Mouse (Mus musculus) induced T-regulatory cell, adult 2 months (primary cell): ENCODE results near the gene Snapin.

Experiments
- DNase-seq: peaks from one replicate; pipeline ENCODE4 v3.0.0-alpha.2; 2012; ENCODE audit warnings: low read depth

Gene Snapin

GRCm38 (mm10) chr3:90505216-90505615 is 14.4 kb upstream of the Snapin start:
- no peak for DNase-seq

- peak; percentile 42 for DNase-seq
These were observed 12.6 kb upstream of the Snapin start for GRCm38 (mm10) chr3:90503444-90503843.

DNA sequence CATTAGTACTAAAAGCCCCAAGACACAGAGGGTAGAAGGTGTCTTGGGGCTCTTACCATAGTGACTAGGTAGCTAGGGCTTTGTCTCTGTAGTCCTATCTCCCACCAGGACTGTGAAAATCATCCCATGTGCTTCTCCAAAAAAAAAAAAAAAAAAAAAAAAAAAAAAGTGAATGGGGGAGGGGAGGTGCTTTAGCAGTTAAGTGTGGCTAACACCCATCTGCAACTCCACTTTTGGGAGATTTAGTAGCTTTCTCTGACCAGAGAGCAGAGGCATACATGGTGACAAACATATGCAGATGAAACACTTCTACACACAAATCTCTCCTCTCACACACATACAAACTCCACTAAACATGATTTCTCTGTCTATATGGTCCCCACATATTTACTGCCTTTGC is 6.8 kb upstream of the Snapin start:
- DNase-seq: no peak

- DNase-seq: no peak
These were observed 5.2 kb upstream of the Snapin start for GRCm38 (mm10) chr3:90495850-90496525.

DNA sequence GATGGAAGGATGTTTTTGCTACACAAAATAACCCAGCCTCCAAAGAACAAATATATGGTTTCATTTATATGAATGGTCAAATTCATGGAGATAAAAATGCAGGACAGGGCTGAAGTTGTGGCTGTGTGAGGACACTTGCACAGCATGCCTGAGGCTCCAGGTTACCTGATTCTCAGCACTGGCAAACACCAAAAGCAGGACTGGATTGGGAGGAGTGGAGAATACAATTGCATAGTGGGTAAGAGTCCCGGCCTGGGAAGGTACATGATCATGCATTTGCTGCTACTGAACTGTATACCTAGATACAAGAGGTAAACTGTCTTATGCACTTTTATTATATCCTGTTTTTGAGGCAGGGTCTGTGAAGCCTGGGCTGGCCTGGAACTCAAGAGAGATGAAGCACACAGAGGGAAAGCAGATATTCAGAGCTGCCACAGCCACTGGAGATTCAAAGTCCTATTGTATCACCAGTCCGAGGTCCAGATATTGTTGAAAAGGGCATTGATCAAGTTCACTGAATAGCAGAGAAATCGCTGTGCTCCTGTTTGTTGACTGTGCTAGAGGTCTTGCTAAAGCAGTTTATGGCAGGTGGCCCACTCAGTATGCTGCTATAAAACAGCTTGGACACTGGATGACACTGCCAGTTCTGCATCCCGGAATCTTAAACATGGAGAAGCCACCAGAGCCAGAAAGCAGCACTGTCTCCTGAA is 3.2 kb upstream of the Snapin start:
- no peak for DNase-seq

GRCm38 (mm10) chr3:90491350-90491749 is 517 bp upstream of the Snapin start:
- DNase-seq: peak; percentile 82

GRCm38 (mm10) chr3:90488576-90488975 is 2.3 kb downstream of the Snapin start:
- no peak for DNase-seq

- DNase-seq: no peak
These were observed 3.8 kb downstream of the Snapin start for GRCm38 (mm10) chr3:90486998-90487397.

DNA sequence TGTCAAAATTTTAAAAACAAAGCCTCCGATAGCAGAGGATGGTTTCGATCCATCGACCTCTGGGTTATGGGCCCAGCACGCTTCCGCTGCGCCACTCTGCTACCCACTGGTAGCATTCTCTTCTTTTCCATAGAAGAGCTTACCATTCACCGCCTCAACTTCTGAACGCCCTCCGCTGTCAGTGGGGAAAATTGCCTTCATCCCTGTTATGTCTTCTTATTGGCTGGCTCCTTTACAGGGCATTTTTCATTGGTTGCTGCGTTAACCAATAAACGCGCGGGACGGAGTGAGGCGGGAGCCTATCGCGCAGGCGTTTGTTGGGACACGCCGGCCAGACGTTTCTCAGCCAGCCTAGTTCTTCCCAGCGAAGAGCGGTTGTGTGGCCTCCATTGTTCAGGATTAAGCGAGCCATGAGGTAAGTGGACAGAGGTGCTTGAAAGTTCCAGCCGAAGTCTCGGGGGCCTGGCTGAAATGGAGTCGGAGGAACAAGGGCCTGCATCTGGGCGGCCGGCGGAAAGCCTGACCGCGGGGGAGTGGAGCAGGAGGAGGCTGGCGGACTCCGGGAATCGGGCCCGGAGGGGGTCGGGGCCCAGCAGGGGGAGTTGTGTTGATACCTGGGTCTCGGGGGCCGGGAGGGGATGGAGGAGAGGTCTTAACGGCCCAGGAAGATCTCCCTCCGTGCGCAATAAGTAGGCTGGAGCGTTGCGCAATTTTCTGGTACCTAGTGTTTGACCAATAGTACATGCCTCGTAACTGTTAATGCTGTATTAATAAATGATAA is 14.8 kb downstream of the Snapin start, which contains the start of gene Ilf2:
TSS of gene Ilf2 (plus strand) at position 296 of the 781 bp plus-strand sequence.
- DNase-seq: peak; percentile 99

GRCm38 (mm10) chr3:90475151-90475830 is 15.5 kb downstream of the Snapin start:
- DNase-seq: peak; percentile 49

- DNase-seq: peak; percentile 90
These were observed 18.6 kb downstream of the Snapin start for GRCm38 (mm10) chr3:90472213-90472612.

DNA sequence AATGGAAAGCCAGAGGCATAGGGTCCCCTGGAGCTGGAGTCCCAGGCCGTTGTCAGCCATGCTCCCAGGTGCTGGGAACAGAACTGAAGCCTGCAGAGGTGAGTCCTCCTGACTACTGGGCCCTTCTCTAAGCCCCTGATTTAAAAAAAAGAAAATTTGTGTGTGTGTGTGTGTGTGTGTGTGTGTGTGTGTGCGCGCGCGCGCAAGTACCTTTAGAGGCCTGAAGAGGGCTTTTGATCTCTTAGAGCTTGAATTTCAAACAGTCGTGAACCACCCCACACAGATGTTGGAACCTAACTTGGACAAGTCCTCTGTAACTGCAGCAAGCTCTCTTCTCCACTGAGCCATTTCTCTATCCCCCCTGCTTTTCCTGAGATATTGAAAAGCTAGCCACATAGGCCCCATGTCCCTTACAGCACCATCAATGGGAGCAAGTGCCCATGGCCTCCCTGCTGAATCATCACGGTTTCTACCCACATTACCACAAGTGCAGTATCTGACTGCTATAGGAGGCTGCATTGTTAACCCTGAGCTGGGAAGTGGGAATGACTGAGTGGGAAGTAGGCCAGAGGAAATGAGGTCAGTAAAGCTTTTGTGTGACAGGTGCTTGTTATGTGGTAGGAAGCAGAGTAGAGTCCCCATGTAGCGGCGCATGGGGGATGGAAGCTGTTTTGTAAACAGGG is 23.1 kb downstream of the Snapin start:
- DNase-seq: no peak

DNA sequence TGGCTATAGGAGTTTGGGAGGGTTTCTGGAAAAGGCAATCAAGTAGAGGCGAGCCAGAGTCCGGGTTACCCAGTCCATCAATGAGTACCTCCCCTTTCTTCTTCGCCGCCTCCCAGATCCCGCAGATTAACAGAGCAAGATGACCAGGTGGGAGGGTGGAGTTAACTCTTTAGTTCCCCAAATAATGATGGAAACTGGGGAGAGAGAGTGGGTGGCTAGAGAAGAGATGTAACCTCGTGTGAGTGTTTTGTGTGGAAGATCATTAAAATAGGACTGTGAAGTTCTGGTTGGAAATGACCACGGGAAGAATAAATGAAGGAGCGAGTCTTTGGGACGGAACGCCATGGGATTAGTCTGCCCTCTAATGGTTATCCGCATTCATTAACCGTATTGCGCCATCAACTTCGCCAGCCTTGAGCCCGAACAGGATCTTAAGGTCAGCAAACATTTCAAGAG is 24.5 kb downstream of the Snapin start:
- DNase-seq: peak; percentile 67

- peak; percentile 52 for DNase-seq
These were observed 25.0 kb downstream of the Snapin start, which contains the start of gene Npr1 for GRCm38 (mm10) chr3:90465686-90466310. Npr1 (minus strand) TSS chr3:90465866.

DNA sequence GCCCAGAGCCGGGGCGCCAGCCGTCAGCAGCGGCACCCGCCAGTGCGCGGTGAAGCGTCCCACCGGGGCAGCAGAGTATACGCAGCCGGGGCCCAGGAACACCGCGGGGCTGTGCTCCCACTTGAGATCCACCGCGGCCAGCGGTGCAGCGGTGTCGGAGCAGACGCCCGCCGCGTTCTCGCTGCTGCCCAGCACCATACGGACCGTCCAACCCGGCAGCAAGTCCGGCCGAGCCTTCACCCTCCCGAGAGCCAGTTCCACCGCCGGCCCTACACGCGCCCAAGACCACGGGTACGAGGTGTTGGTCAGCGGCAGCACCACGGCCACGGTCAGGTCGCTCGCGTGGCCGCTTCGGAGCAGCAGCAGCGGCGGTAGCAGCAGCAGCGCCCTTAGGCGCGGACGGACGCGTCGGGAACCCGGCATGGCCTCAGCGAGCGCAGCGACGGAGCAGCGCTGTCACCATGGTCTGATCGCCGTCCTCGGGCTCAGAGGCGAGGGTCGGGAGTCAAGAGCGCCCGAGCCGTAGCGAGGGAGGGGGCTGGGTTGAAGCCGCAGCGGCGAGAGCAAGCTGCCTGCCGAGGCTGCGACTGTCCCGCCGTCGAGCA is 25.6 kb downstream of the Snapin start:
- no peak for DNase-seq

DNA sequence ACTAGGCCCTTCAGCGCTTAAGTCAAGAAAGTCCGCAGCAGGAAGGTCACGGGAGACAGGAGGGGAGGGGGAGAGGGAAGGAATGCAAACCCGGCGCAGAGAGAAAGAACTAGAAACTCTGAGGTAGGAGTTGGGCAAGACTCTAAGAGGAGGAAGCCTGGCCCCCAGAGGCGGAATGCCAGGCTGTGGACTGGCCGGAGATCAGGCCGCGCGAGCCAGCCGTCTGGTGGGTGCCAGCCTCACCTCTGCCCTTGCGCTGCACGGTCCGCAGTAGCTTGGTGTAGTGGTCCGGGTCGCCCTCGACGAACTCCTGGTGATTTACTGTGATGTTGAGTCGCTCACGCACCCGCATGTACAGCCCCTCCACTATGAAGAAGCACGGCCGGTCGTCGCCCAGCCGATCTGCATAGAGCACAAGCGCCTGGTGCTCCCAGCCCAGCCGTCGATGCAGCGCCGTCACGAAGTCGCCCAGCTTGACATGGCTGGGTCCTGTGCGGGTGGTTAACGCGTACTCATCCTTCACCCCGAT is 26.2 kb downstream of the Snapin start:
- DNase-seq: no peak

DNA sequence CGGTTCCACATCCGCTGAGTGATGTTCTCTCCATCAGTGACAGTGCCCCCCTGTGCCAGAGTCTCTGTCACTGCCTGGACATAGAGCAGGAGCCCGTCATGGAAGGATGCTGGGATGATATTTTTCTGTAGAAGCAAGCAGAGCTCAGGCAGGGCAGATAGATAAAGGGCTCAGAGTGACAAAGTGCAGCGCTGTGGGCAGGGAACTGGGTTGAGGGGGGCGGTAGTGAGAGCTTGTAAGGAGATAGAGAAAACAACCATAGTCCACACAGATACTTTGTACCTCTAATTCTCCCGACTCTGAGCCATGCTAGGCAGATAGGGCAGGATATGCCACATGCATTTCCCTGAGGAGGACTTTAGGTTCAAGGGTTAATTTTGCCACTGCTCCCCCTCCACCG is 28.3 kb downstream of the Snapin start:
- no peak for DNase-seq

DNA sequence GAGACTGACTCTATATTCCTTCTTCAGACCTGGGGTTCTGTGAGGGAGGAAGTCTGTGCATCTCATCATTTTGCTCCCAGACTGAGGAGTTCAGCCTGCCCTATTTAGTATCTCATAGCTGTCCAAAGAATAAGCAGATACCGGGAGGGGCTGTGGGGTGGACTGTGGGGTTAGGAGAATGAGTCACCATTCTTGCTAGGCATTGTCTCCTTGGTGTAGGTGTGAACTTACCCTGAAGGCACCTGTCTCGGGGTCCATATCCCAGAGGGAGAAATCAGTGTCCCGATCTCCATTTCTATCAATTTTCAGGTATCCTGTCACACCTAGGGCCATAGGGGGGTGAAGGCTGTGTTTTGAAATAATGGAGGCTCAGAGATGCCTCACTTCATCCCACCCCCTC is 28.9 kb downstream of the Snapin start:
- DNase-seq: no peak

- DNase-seq: no peak
These were observed 30.5 kb downstream of the Snapin start for GRCm38 (mm10) chr3:90460315-90460714.

DNA sequence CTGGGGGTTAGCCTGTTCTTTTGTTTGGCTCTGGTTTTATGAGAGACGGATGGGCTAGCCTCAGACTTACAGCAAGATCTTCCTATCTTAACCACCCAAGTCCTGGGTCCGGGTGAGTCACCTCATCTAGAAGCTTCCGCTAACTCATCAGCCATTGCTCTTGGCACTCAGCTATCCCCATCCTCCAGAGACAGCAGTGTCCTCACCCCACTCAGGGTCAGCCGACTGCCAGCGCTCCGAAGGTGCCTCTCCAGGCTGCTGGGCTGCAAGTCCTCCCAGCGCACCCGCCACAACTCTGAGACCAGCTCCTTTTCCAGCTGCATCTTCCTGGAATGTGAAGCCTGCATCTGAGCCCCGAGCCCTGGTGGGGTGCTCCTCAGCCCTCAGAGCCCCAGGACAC is 31.1 kb downstream of the Snapin start:
- no peak for DNase-seq
